Mouse (Mus musculus) hindbrain, postnatal 0 days (tissue): Measurements from ENCODE around the gene Sycp2. TPM values are rescaled to one million over a fixed set of nuclear protein-coding genes. Genes with fewer than 3 reads are reported as not detected.
"Not testable (repeated sequence)": the region's sequence is repeated elsewhere in the genome, so short reads cannot be mapped to it uniquely, and the experiment has no call there.

ENCODE experiments used
- ATAC-seq: fragments of 200-750 bp; cut with Nextera tagmentation; 2 replicates; pipeline ENCODE4 v1.8.0; 2017; ENCODE audit warnings: mild to moderate bottlenecking, moderate TSS enrichment, moderate library complexity
- DNase-seq: peaks from one replicate; pipeline ENCODE4 v3.0.0-alpha.2; 2015; ENCODE audit warnings: low spot score
- H3K27ac ChIP-seq: fragments of 300-500 bp; sonication (generic); 2 replicates; pipeline ENCODE4 v1.5.1; 2014; ENCODE audit warnings: mild to moderate bottlenecking
- H3K27me3 ChIP-seq: fragments of 300-500 bp; sonication (generic); 2 replicates; pipeline ENCODE4 v1.6.1; 2014; ENCODE audit warnings: low read length, mixed read lengths; ENCODE audit not compliant: insufficient read depth
- H3K36me3 ChIP-seq: fragments of 300-500 bp; sonication (generic); 2 replicates; pipeline ENCODE4 v1.6.1; 2014; ENCODE audit warnings: low read length, mixed read lengths; ENCODE audit not compliant: insufficient read depth
- H3K4me1 ChIP-seq: fragments of 300-500 bp; sonication (generic); 2 replicates; pipeline ENCODE4 v1.6.1; 2014; ENCODE audit warnings: antibody characterized with exemption, low read length, mixed read lengths; ENCODE audit not compliant: insufficient read depth
- H3K4me2 ChIP-seq: fragments of 300-500 bp; sonication (generic); 2 replicates; pipeline ENCODE4 v1.6.1; 2014; ENCODE audit warnings: low read depth, mild to moderate bottlenecking, low read length, moderate library complexity, mixed read lengths
- H3K4me3 ChIP-seq: fragments of 300-500 bp; sonication (generic); 2 replicates; pipeline ENCODE4 v1.5.1; 2014; ENCODE audit warnings: low read length
- H3K9ac ChIP-seq: fragments of 300-500 bp; sonication (generic); replicated peaks from 2 replicates; pipeline ENCODE4 v1.6.1; 2014; ENCODE audit warnings: mild to moderate bottlenecking, low read length, moderate library complexity, mixed read lengths
- H3K9me3 ChIP-seq: fragments of 300-500 bp; sonication (generic); 2 replicates; pipeline ENCODE4 v1.6.1; 2016; ENCODE audit warnings: low read length, mixed read lengths
- CTCF ChIP-seq: IDR thresholded peaks from 2 replicates; pipeline ENCODE4 v1.5.1; 2016; ENCODE audit warnings: antibody characterized with exemption, control low read depth, low read depth
- WGBS: fragments of 180-500 bp; shearing (Covaris S2); extraction: QIAGEN DNeasy Blood & Tissue Kit; methylation state at CpG from one replicate; pipeline ENCODE4 v1.1.7; 2014; 5-methylcytosine and 5-hydroxymethylcytosine counted together
- polyA plus RNA-seq: library from polyadenylated mRNA; unstranded; fragments of >200 nt; fragmentation: Nextera tagmentation; extraction: Ambion mirVana; gene quantifications from 2 replicates; pipeline ENCODE4 v1.2.1, GENCODE M21; 2015
- total RNA-seq: library from RNA; depleted of rRNA; stranded (reverse); fragments of >200 nt; gene quantifications from 2 replicates; pipeline ENCODE4 v1.2.3, GENCODE M21; 2014

Gene Sycp2
- total and polyA plus RNA-seq, 2 experiments from 2014 or later = 0.26 to 0.31 TPM

DNA sequence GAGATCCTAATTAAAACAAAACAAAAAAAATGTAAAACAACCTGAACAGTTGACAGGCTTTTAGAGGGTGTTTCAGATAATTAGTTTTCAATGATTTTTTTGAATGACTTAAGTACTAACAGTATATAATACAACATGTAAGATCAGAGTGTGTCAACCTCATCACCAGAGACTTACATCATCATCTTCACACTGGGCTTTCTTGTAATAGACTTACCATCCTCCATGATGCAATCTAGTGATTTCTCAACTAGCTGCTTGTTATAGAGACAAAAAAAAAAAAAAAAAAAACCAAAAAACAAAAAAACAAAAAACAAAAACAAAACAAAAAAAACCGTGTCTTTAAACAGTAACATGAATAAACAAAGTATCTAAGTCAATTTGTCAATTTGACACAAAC lies 1.5 kb upstream of the Sycp2 start:
- ATAC-seq = no peak
- Histone ChIP-seq H3K9me3 (no peaks in the 10 kb centered on the region), H3K4me2 (no peak overlapping the region), H3K4me1 (peaks cover 12% of the 10 kb centered on the region; the same call in 1 of the 2 replicates), H3K9ac (no peak overlapping the region), H3K36me3 (no peaks in the 10 kb centered on the region), H3K4me3 (no peak overlapping the region), H3K27me3 (no peaks in the 10 kb centered on the region), H3K27ac (no peak overlapping the region)
- no peak for TF ChIP-seq CTCF
- WGBS = 54% methylated on average over 1 of the region's 1 CpGs
- no peak for DNase-seq

DNA sequence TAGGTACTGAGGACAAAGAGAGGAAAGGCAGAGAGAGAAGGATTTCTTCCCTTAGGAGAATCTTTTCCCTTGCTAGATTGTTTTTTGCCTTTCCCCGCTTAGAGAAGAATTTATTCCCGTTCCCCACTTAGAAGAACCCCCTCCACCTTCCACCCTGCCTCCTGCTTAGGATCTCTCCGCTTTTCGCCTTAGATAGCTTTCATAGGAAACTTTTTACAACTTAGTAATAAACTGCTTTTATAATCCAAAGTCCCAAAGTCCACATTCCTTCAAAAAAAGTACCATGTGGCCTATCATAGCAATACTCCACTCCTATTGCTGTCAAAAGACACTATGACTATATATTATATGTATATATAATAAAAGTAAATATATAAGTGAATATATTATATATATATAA lies 64.9 kb downstream of the Sycp2 start:
- DNase-seq = no peak
- no peak for TF ChIP-seq CTCF
- H3K9ac ChIP-seq = no peak overlapping the region
- no peak overlapping the region for H3K4me2 ChIP-seq
- no peak overlapping the region for H3K27ac ChIP-seq
- no peaks in the 10 kb centered on the region for H3K27me3 ChIP-seq
- no peaks in the 10 kb centered on the region for H3K4me1 ChIP-seq
- H3K9me3 ChIP-seq = no peaks in the 10 kb centered on the region
- 88% methylated on average over 4 of the region's 4 CpGs for WGBS
- no peak overlapping the region for H3K4me3 ChIP-seq
- no peak for ATAC-seq
- H3K36me3 ChIP-seq = no peaks in the 10 kb centered on the region

DNA sequence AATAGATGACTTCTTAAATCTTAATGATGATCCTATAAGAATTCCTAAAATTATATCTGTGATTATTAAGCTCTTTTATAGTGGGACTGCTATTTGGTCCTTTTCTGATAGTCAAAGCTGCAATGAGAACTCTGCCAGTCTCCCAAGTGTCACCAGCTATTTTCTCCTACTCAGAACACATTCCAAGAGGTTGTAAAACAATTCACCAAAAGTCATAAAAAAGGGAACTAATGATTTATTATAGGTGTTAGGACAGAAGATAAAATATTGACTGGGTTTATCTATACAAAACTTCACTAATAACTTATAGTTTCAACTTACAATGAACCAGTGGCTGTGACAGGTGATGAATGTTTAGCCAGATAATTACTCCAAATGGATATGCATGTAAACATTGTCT lies 65.4 kb downstream of the Sycp2 start:
- not testable (repeated sequence) for H3K36me3 ChIP-seq, DNase-seq, H3K9me3 ChIP-seq, ATAC-seq, H3K4me1 ChIP-seq, H3K27me3 ChIP-seq, H3K4me2 ChIP-seq, H3K27ac ChIP-seq, H3K4me3 ChIP-seq, H3K9ac ChIP-seq

DNA sequence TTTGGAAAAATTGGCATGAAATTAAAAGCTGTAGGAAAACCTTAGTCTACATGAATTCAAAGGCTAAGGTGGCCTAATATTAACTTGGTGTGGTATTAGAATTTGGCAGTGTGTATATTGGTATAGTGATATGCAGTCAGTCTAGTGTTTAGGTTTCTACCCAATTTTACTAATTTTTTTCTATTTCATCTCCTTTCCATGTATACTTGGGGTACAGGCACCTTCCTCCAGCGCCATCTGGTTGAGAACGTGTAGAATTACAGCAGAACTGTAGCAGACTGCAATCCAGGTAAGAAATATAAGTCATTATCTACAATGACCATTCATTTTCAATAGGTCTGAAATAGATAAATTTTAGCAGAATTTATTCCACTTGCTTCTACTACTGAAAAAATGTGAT lies 68.4 kb downstream of the Sycp2 start:
- ATAC-seq (peak; percentile 53; the same call in 1 of the 2 replicates), DNase-seq (peak; percentile 63)
- Histone ChIP-seq H3K27me3 (no peaks in the 10 kb centered on the region), H3K9me3 (no peaks in the 10 kb centered on the region), H3K4me3 (no peak overlapping the region), H3K4me1 (no peaks in the 10 kb centered on the region), H3K27ac (no peak overlapping the region), H3K9ac (no peak overlapping the region), H3K36me3 (peaks cover 9% of the 10 kb centered on the region; the same call in 1 of the 2 replicates), H3K4me2 (no peak overlapping the region)
- TF ChIP-seq CTCF = peak; percentile 75
- WGBS = 2% methylated on average over 2 of the region's 2 CpGs

DNA sequence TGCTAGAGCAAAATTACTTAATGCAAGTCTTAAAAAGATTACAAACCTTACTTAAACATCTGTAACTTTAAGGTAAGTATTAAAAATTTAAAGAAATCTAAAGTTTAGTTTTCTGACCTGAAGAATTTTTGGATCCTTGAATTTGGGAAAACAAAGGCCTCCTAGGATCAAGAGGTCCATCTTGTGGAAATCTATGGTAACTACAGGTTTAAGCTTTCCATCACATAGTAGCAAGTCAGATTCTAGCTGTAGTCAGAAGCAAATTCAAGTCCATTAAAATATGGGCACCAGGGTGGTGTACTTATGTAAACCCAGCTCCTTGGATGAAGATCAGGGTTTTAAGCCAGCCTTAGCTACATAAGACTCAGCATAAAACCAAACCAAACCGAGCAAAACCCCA lies 69.6 kb downstream of the Sycp2 start:
- no peaks in the 10 kb centered on the region for H3K4me1 ChIP-seq
- no peaks in the 10 kb centered on the region for H3K9me3 ChIP-seq
- no peak overlapping the region for H3K27ac ChIP-seq
- ATAC-seq = no peak
- peak; percentile 70 for DNase-seq
- no peak overlapping the region for H3K4me2 ChIP-seq
- H3K9ac ChIP-seq = no peak overlapping the region
- H3K36me3 ChIP-seq = peaks cover 15% of the 10 kb centered on the region; the same call in 1 of the 2 replicates
- peak; percentile 80 for TF ChIP-seq CTCF
- no peaks in the 10 kb centered on the region for H3K27me3 ChIP-seq
- WGBS = 49% methylated on average over 1 of the region's 1 CpGs
- no peak overlapping the region for H3K4me3 ChIP-seq

DNA sequence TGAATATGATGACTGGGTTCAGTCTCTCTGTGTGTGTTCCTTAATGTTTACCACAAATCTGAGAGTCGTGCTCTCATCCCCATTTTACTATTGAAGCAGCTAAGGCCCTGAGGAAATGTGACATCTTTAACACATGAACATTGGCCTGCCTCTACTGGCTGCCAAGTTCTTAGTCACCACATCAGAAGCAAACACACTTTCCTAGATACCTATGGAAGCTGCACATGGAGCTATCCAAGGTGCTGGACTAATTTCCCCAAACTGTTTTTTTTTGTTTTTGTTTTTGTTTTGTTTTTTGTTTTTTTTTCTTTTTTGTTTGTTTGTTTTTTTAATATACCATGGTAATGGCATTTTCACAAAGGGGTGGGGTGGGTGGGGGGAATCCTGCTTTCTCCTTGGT lies 77.5 kb downstream of the Sycp2 start:
- peak overlapping the region; percentile 21; the same call in 1 of the 2 replicates for H3K4me3 ChIP-seq
- DNase-seq = no peak
- no peaks in the 10 kb centered on the region for H3K27me3 ChIP-seq
- no peak overlapping the region for H3K9ac ChIP-seq
- peaks cover 21% of the 10 kb centered on the region; the same call in 1 of the 2 replicates for H3K36me3 ChIP-seq
- H3K27ac ChIP-seq = no peak overlapping the region
- no peak for TF ChIP-seq CTCF
- WGBS = 47% methylated on average over 1 of the region's 1 CpGs
- ATAC-seq = no peak
- peaks cover 12% of the 10 kb centered on the region; the same call in 1 of the 2 replicates for H3K4me1 ChIP-seq
- H3K4me2 ChIP-seq = peak overlapping the region; percentile 52
- no peaks in the 10 kb centered on the region for H3K9me3 ChIP-seq

DNA sequence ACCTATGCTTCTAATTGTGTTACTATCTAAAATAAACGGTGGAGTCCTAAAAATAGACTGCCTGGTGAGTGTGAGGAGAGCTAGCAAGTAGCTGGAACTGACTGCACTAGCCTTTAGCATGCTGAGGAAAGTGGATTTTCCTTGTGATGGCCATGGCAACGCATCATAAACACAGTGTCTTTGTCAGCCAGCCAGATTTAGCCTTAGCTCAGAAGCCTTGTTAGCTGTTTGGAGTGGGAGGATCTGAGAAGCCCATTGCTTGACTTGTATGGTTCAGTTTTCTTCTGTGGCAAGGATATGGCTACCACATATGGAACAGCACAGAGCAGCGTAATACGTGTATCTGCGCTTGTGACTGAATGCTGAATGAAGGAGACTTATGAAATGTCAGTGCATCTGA lies 77.9 kb downstream of the Sycp2 start:
- H3K4me2 ChIP-seq = peak overlapping the region; percentile 52
- no peak overlapping the region for H3K27ac ChIP-seq
- WGBS = 48% methylated on average over 5 of the region's 5 CpGs
- peak overlapping the region; percentile 21 for H3K4me3 ChIP-seq
- no peaks in the 10 kb centered on the region for H3K27me3 ChIP-seq
- ATAC-seq = no peak
- TF ChIP-seq CTCF = no peak
- peaks cover 12% of the 10 kb centered on the region; the same call in 1 of the 2 replicates for H3K4me1 ChIP-seq
- peak; percentile 64 for DNase-seq
- 0 out of 2 replicates have a peak overlapping the region, but pooled peaks have one; percentile 33 for H3K9ac ChIP-seq
- peaks cover 20% of the 10 kb centered on the region; the same call in 1 of the 2 replicates for H3K36me3 ChIP-seq
- no peaks in the 10 kb centered on the region for H3K9me3 ChIP-seq
